Mouse (Mus musculus) layer of hippocampus, postnatal 25 days (tissue): ENCODE measurements at regions not wholly inside any gene's neighbourhood (a gene's known extent, or its start where the extent isn't known, plus 50 kb on each side); places are given as distances from the start of the nearest gene placed in this dataset.

ENCODE experiments used
- DNase-seq, 2 experiments: peaks; one replicate each; pipeline ENCODE4 v3.0.0; 2022; ENCODE audit warnings: mixed read lengths in 2 of 2, low spot score in 1 of 2; ENCODE audit errors: extremely low spot score in 1 of 2

GRCm38 (mm10) chr7:59711741-59712140 is 293.1 kb downstream of the Snurf start:
- DNase-seq, result peak; percentile 37 to 69
